Mouse (Mus musculus): ENCODE measurements at regions not wholly inside any gene's neighbourhood (a gene's known extent, or its start where the extent isn't known, plus 50 kb on each side); places are given as distances from the start of the nearest gene placed in this dataset.

DNA sequence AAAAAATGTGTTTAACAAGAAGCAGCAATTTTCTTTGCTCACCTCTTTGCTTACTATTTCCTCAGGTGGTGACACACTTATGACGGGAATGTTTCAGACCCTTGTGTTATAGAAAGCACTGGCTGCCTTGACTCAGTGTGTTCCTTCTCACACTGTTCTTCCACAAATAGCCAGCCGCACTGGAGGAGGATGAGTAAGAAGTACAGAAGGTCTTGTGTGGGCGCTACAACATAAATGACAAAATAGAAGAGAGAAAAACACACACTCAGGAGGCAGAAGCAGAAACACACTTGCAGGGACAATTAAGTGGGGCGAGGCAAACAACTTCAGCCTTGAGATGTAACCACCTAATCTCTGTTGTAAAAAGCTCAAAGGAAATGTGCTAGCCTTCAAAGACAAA, 292.2 kb upstream of the Pkn2 start:
- no peak for DNase-seq (ENCODE audit: low spot score)

DNA sequence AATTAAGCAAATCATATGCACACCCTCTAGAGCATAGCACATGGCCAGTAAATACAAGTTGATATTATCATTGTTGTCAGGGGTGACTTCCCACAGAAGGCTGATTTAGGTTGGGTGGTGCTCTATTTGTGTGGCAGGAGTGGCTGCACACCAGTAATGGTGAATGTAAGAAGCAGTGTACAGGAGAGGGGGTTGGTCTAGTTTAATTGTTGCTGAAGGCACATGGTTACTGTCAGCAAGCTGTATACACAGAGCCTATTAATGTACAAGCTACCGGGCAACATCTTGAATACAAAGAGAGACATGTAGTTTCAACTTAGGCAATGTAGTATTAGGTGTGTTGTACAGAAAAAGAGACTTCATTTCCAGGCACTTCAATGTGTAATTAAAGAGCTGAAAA, 280.6 kb upstream of the Pkn2 start:
- DNase-seq (ENCODE audit: low spot score), result no peak

DNA sequence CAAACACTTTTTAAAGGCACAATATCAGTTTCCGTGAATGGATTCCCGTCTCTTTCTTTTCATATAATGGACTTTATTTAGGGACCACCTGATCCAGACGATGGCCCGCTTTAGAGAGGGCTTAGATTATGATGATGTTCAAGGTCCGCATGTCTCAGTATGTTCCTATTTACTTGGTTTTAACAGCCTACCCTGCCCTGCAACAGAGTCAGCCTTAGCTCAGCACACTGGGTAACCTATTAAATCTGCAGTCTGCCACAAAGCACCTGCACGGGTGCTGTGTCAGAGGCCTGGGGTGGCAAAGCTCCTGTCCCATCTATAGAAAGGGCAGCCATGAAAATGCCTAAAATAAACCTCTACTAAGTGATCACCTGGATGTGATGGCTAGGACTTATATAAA, 280.2 kb upstream of the Pkn2 start:
- DNase-seq (ENCODE audit: low spot score), result no peak

GRCm38 (mm10) chr3:143158568-143158967, 276.8 kb upstream of the Pkn2 start:
- no peak for DNase-seq (ENCODE audit: low spot score)

- DNase-seq (ENCODE audit: low spot score), result no peak
Observed at GRCm38 (mm10) chr3:143156733-143157524, 275.1 kb upstream of the Pkn2 start.

DNA sequence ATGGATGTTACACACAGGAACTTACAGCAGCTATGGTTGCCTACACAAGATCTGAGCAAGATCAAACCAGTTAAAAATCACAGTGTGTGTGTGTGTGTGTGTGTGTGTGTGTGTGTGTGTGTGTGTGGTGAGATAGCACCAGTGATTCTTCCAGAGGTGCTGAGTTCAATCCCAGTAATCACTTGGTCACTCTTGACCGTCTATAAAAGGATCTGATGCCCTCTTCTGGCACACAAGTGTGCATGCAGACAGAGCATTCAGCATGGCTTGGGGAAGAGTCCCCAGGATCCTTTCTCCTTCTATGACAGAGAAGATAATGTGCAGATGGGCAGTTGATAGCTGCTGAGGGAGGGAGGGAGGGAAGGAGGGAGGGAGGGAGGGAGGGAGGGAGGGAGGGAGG, 274.4 kb upstream of the Pkn2 start:
- no peak for DNase-seq (ENCODE audit: low spot score)

GRCm38 (mm10) chr3:143155556-143155955, 273.8 kb upstream of the Pkn2 start:
- DNase-seq (ENCODE audit: low spot score), result no peak

- no peak for DNase-seq (ENCODE audit: low spot score)
Observed at GRCm38 (mm10) chr3:143147471-143147870, 265.7 kb upstream of the Pkn2 start.

DNA sequence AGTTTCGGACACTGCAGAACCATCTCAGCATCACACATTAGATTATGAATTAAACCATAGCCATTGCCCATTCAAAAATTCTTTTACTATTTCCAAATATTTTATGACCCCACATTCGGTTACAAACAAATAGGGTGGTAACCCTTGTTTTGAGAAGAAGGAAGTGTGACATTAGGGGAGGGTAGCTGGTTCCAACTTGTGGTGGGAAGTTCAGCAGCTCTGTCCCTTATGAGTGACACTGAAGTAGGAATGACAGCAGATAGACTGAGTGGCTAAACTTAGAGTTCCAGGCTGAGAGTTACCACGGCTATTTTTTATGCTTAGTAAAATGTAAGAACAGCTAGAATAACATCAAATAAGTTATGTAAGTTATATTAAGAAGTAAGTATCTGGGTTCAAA, 257.1 kb upstream of the Pkn2 start:
- DNase-seq (ENCODE audit: low spot score), result no peak

DNA sequence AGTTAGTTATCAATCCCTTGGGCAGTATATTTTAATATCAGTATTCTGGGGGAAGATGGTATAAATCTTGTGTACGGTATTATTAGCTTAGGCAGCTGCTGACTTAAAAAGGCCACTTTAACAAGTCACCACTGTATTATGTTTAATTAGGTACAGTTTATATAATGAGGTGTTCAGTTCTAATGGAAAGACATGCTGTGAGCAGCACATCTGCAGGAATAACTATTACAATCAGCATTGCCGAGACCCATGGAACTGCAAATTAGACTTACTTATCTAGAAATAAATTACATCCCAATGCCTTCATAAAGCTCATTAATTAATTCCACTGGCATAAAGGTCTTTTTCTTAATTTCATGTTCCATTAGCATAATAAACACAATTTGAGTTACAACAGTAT, 252.7 kb upstream of the Pkn2 start:
- DNase-seq (ENCODE audit: low spot score), result no peak

GRCm38 (mm10) chr3:143107733-143108291, 226.0 kb upstream of the Pkn2 start:
- DNase-seq (ENCODE audit: low spot score), result no peak

- DNase-seq (ENCODE audit: low spot score), result no peak
Observed at GRCm38 (mm10) chr3:143104734-143105133, 222.9 kb upstream of the Pkn2 start.

DNA sequence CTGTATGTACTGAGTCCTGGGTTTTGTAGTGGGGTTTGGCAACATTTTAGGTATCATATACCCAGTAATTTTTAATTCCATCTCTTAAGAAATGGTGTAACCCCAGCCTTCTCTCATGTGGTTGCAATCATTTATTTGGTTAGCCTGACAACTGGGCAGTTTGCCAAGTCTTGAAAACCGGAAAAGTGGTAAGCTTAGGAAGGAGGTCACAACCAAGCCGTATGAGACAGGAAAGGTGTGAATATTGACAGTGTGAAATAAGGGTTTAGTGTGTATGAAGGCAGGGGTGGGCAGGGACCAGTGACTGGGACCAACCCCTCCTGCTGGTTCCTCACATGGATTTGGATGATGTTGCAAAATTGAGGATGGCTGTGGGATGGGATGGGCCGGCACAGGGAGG, 221.5 kb upstream of the Pkn2 start:
- no peak for DNase-seq (ENCODE audit: low spot score)

DNA sequence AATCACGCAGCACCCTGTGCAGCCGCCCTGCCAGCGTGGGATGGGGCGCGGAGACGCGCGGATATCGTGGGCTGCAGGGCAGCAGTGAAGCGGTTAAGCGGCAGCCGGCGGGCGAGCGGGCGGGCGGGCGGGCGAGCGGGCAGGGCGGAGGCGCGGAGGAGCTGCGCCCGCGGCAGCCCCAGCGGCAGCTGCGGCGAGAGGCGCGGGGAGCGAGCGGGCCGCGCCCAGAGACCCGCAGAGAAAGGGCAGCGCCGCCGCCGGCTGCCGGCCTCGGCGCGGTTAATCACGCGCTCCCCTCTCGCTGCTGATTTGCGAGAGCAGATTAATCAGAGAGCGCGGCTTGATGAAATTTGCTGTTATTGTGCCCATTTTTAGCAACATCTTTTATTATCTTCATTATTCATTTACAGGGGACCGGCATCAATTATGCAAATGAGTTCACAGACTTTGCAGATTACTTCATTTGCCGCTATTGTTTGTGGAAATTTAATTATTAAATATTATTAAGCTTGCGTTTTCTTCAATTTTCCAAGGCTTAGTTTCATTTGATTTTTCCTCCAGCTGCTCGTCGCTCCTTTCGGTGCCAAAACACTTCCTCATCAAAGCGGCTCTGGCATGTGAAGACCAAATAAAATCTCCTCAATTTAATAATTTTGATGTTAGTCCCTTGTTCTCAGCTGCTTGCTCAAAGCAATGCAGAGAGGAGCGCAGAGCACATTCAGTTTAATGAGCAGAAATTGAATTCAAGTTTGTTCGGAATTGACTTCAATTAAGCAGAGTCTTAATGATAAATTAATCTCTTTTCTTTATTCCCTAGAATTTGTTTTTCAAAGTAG, 219.2 kb upstream of the Pkn2 start:
- no peak for DNase-seq (ENCODE audit: low spot score)

DNA sequence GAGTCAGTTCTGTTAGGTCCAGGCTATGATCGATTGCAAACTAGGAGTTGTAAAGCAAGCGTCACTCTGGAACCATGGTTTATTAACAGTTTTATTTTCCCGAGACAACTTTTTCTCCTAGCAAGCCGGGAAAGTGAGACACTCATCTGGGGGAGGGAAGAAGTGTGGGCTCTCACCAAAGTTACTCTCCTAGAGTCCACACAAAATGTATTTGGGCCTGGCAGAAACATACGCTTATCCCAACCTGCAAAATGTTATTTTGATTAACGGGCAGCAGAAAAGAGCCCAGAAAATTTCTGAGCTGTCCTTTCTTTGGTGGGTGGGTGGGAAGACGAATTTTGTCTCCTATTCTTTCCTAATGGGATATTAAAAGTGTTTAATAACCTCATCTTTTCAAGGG, 218.4 kb upstream of the Pkn2 start:
- no peak for DNase-seq (ENCODE audit: low spot score)

DNA sequence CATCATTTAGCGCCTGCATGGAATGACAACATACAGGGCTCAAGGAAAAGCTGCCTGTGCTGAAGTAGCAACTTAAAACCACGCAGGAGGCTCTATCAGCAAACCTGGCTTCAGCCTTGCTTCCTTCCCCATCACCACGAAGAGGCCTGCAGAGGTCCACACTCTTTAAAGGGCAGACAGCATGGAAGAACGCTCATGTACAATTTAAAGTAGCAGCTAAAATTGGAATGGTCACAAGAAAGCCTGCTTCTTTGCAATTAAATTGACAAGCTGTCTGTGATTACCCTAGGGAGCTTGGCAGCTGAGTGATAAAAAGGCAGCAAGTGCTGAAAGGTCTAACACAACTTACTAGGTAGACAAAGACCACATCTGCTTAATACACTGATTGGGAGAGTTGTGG, 210.4 kb upstream of the Pkn2 start:
- no peak for DNase-seq (ENCODE audit: low spot score)

- no peak for DNase-seq (ENCODE audit: low spot score)
Observed at GRCm38 (mm10) chr3:143090886-143091285, 209.1 kb upstream of the Pkn2 start.

GRCm38 (mm10) chr3:143090316-143090715, 208.5 kb upstream of the Pkn2 start:
- no peak for DNase-seq (ENCODE audit: low spot score)

GRCm38 (mm10) chr3:143087786-143088185, 206.0 kb upstream of the Pkn2 start:
- no peak for DNase-seq (ENCODE audit: low spot score)

DNA sequence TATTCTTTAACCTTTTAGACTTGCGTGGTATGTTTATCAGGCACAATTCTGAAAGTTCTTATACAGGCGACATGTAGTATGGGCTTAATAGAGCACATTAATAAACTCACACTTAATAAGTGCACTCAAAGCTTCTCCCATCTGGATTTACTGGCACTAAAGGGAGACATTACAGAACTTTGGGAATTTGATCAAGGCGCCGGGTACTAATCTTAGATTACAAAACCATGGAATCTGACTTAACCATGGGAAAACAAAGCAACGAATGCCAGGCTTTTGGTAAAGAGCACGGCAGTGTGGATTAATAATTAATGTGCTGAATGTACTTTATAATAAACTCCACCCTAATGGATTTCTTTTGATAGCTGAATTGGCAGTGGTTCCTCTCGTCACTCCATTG, 196.5 kb upstream of the Pkn2 start:
- no peak for DNase-seq (ENCODE audit: low spot score)

GRCm38 (mm10) chr3:143071839-143072373, 190.1 kb upstream of the Pkn2 start:
- DNase-seq (ENCODE audit: low spot score), result no peak

- DNase-seq (ENCODE audit: low spot score), result no peak
Observed at GRCm38 (mm10) chr3:143054858-143055257, 173.1 kb upstream of the Pkn2 start.
